Mouse (Mus musculus): ENCODE measurements around the gene Msantd2. TPM values are rescaled to one million over a fixed set of nuclear protein-coding genes. Genes with fewer than 3 reads are reported as not detected.
A peak's percentile ranks its signal among the peaks of the same experiment; 100 is the strongest.

Msantd2 gene
- polyA plus RNA-seq, 1 experiment from 2014 or later: 36.7 TPM

GRCm38 (mm10) chr9:37462764-37463163 lies 26.4 kb upstream of the Msantd2 start:
- Histone ChIP-seq H3K4me1 (peaks cover 12% of the 10 kb centered on the region), H3K9me3 (no peaks in the 10 kb centered on the region), H3K4me3 (no peak overlapping the region), H3K36me3 (replicated peaks) (no peaks in the 10 kb centered on the region), H3K27me3 (replicated peaks; ENCODE audit: low read depth, poor library complexity, severe bottlenecking) (peaks cover 67% of the 10 kb centered on the region), H3K27ac (replicated peaks) (no peak overlapping the region)
- WGBS: 15% methylated on average over 7 of the region's 7 CpGs
- DNase-seq (ENCODE audit: low spot score): no peak

- 67% methylated on average over 3 of the region's 3 CpGs for WGBS
- DNase-seq (ENCODE audit: low spot score): no peak
- H3K4me3 ChIP-seq: no peak overlapping the region
- no peak overlapping the region for H3K27ac ChIP-seq (replicated peaks)
- H3K27me3 ChIP-seq (replicated peaks; ENCODE audit: low read depth, poor library complexity, severe bottlenecking): no peaks in the 10 kb centered on the region
- H3K36me3 ChIP-seq (replicated peaks): no peaks in the 10 kb centered on the region
- no peaks in the 10 kb centered on the region for H3K9me3 ChIP-seq
- no peaks in the 10 kb centered on the region for H3K4me1 ChIP-seq
These were observed 15.5 kb upstream of the Msantd2 start for GRCm38 (mm10) chr9:37473611-37474125.

- H3K36me3 ChIP-seq (replicated peaks): no peaks in the 10 kb centered on the region
- H3K4me1 ChIP-seq: no peaks in the 10 kb centered on the region
- no peaks in the 10 kb centered on the region for H3K27me3 ChIP-seq (replicated peaks; ENCODE audit: low read depth, poor library complexity, severe bottlenecking)
- WGBS: 86% methylated on average over 7 of the region's 7 CpGs
- no peak overlapping the region for H3K4me3 ChIP-seq
- DNase-seq (ENCODE audit: low spot score): no peak
- no peak overlapping the region for H3K27ac ChIP-seq (replicated peaks)
- H3K9me3 ChIP-seq: no peaks in the 10 kb centered on the region
These were observed 14.2 kb upstream of the Msantd2 start for GRCm38 (mm10) chr9:37474923-37475322.

- WGBS: 66% methylated on average over 5 of the region's 5 CpGs
- Histone ChIP-seq H3K27ac (replicated peaks) (no peak overlapping the region), H3K36me3 (replicated peaks) (no peaks in the 10 kb centered on the region), H3K4me1 (peaks cover 15% of the 10 kb centered on the region), H3K9me3 (no peaks in the 10 kb centered on the region), H3K27me3 (replicated peaks; ENCODE audit: low read depth, poor library complexity, severe bottlenecking) (no peaks in the 10 kb centered on the region), H3K4me3 (no peak overlapping the region)
- DNase-seq (ENCODE audit: low spot score): no peak
These were observed 4.0 kb upstream of the Msantd2 start for GRCm38 (mm10) chr9:37485146-37485545.

DNA sequence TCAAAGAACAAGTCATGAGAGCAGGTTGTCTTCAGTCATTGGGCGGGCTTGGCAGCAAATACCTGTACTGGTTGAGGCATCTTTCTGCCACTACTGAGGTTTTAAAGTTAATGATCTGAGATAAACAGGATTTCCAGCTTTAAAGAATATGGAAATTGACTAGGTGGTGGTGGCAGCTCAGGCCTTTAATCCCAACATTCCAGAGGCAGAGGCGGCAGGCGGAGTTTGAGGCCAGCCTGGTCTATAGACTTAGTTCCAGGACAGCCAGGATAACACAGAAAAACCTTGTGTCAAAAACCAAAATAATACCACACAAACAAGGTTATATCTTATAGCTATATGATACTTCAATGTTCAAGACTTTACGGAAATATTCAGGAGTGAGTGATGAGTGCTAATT lies 1.1 kb upstream of the Msantd2 start:
- no peaks in the 10 kb centered on the region for H3K27me3 ChIP-seq (replicated peaks; ENCODE audit: low read depth, poor library complexity, severe bottlenecking)
- H3K9me3 ChIP-seq: no peaks in the 10 kb centered on the region
- H3K4me3 ChIP-seq: peak overlapping the region; percentile 77
- no peak for DNase-seq (ENCODE audit: low spot score)
- peaks cover 11% of the 10 kb centered on the region for H3K36me3 ChIP-seq (replicated peaks)
- peaks cover 28% of the 10 kb centered on the region for H3K4me1 ChIP-seq
- H3K27ac ChIP-seq (replicated peaks): peak overlapping the region; percentile 97
- WGBS: 34% methylated on average over 4 of the region's 4 CpGs

DNA sequence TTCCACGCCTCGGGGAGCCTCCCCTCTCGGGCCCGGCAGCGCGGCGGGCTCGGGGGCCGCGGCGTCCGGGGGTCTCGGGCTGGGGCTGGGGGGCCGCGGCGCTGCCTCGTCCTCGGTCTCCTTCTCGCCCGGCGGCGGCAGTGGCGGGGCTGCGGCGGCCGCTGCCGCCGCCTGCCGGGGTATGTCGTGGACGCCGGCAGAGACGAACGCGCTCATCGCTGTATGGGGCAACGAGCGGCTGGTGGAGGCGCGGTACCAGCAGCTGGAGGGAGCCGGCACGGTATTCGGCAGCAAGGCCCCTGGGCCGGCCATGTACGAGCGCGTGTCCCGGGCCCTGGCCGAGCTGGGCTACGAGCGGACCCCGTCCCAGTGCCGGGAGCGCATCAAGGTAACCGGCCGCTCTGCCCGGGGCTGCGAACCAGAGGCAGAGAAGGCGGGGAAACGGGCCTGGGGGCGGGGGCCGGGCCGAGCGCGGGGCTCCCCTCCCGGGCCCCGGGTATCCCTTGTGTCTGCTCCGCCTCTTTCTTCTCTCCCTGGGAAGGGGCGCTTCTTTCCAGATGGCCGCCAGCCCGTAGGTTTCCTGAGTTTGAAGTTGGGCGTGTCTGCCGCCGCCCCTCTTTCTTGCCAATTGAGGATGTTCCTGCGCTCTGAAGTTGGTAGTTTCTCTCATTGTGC lies 464 bp downstream of the Msantd2 start:
- no peaks in the 10 kb centered on the region for H3K9me3 ChIP-seq
- peaks cover 27% of the 10 kb centered on the region for H3K36me3 ChIP-seq (replicated peaks)
- DNase-seq (ENCODE audit: low spot score): peak; percentile 84
- peaks cover 28% of the 10 kb centered on the region for H3K4me1 ChIP-seq
- WGBS: under 1% methylated on average over 75 of the region's 75 CpGs
- H3K27me3 ChIP-seq (replicated peaks; ENCODE audit: low read depth, poor library complexity, severe bottlenecking): no peaks in the 10 kb centered on the region
- H3K4me3 ChIP-seq: peak overlapping the region; percentile 77
- peak overlapping the region; percentile 97 for H3K27ac ChIP-seq (replicated peaks)

GRCm38 (mm10) chr9:37495761-37496160 lies 6.6 kb downstream of the Msantd2 start:
- no peaks in the 10 kb centered on the region for H3K27me3 ChIP-seq (replicated peaks; ENCODE audit: low read depth, poor library complexity, severe bottlenecking)
- no peak for DNase-seq (ENCODE audit: low spot score)
- H3K4me1 ChIP-seq: peaks cover 6% of the 10 kb centered on the region
- no peak overlapping the region for H3K4me3 ChIP-seq
- whole genome bisulfite sequencing: 75% methylated on average over 3 of the region's 3 CpGs
- no peak overlapping the region for H3K27ac ChIP-seq (replicated peaks)
- peaks cover 48% of the 10 kb centered on the region for H3K36me3 ChIP-seq (replicated peaks)
- H3K9me3 ChIP-seq: no peaks in the 10 kb centered on the region

- H3K4me3 ChIP-seq: no peak overlapping the region
- H3K27ac ChIP-seq (replicated peaks): no peak overlapping the region
- no peaks in the 10 kb centered on the region for H3K9me3 ChIP-seq
- H3K27me3 ChIP-seq (replicated peaks; ENCODE audit: low read depth, poor library complexity, severe bottlenecking): no peaks in the 10 kb centered on the region
- H3K36me3 ChIP-seq (replicated peaks): peaks cover 48% of the 10 kb centered on the region
- DNase-seq (ENCODE audit: low spot score): no peak
- H3K4me1 ChIP-seq: peaks cover 1% of the 10 kb centered on the region; the same call in 1 of the 2 replicates
These were observed 7.2 kb downstream of the Msantd2 start for GRCm38 (mm10) chr9:37496325-37496724.

GRCm38 (mm10) chr9:37500201-37500600 lies 11.1 kb downstream of the Msantd2 start:
- no peak for DNase-seq (ENCODE audit: low spot score)
- Histone ChIP-seq H3K27ac (replicated peaks) (no peak overlapping the region), H3K27me3 (replicated peaks; ENCODE audit: low read depth, poor library complexity, severe bottlenecking) (no peaks in the 10 kb centered on the region), H3K4me3 (no peak overlapping the region), H3K4me1 (no peaks in the 10 kb centered on the region), H3K9me3 (no peaks in the 10 kb centered on the region), H3K36me3 (replicated peaks) (peaks cover 26% of the 10 kb centered on the region)
- WGBS: 79% methylated on average over 3 of the region's 3 CpGs

DNA sequence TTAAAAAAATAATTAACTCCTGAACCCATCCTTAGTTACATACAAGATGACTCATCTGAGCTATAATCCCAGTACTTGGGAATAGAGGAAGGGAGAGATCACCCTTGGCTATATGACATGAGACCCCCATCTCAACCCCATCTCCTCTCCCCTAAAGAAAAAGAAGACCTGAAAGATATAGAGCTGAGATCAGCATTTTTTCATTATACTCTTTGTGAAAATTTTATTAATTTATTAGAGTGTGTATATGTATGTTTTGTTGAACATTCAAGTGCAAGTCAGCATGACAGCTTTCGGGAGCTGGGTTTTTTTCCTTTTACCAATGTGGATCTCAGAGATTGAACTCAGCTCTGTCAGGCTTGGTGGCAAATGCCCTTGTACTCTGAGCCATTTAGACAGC lies 12.1 kb downstream of the Msantd2 start:
- Histone ChIP-seq H3K27ac (replicated peaks) (no peak overlapping the region), H3K9me3 (no peaks in the 10 kb centered on the region), H3K4me1 (no peaks in the 10 kb centered on the region), H3K36me3 (replicated peaks) (peaks cover 22% of the 10 kb centered on the region), H3K27me3 (replicated peaks; ENCODE audit: low read depth, poor library complexity, severe bottlenecking) (no peaks in the 10 kb centered on the region), H3K4me3 (no peak overlapping the region)
- 92% methylated on average over 1 of the region's 1 CpGs for WGBS
- DNase-seq (ENCODE audit: low spot score): no peak

DNA sequence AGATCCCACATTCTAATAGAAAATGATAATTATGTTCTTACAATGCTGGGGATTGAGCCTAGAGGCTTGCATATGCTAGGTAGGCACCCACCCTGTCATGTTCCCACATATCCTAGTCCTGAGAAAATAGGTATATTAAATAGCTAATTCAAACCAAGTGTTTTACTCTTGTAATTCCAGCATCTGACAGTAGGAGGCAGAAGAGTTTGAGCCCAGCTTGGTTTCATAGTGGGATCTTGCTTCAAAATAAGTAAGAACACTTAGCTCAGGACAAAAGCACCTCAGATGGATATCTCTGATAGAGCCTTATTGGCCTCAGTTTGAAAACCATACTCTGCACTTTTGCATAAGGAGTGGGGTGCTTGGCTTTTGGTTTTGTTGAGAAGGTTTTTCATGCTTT lies 15.2 kb downstream of the Msantd2 start:
- H3K36me3 ChIP-seq (replicated peaks): peaks cover 27% of the 10 kb centered on the region
- no peak for DNase-seq (ENCODE audit: low spot score)

DNA sequence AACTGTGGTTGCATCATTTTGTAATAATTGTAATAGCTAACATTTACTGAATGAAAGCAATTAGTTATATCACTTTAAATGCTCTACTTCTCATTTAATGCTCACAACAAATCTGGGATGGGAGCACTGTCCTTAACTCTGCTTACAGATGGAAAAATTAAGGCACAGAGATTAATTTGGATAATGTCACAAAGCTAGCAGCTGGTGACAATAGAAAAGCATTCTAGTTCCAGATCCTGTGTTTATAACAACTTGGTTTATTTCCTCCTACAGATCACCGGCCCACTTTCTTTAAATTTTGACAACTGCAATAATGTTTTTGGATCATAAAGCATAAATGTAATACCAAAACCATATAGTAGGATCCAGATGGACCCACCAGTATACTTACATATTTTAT lies 16.9 kb downstream of the Msantd2 start:
- peaks cover 18% of the 10 kb centered on the region for H3K36me3 ChIP-seq (replicated peaks)
- 94% methylated on average over 1 of the region's 1 CpGs for WGBS
- no peak for DNase-seq (ENCODE audit: low spot score)
- H3K4me3 ChIP-seq: no peak overlapping the region
- H3K27ac ChIP-seq (replicated peaks): no peak overlapping the region
- no peaks in the 10 kb centered on the region for H3K9me3 ChIP-seq
- no peaks in the 10 kb centered on the region for H3K4me1 ChIP-seq
- H3K27me3 ChIP-seq (replicated peaks; ENCODE audit: low read depth, poor library complexity, severe bottlenecking): no peaks in the 10 kb centered on the region

More for the DNA sequence above, 15.2 kb downstream of the Msantd2 start:
- H3K9me3 ChIP-seq: no peaks in the 10 kb centered on the region
- no peak overlapping the region for H3K4me3 ChIP-seq
- H3K4me1 ChIP-seq: no peaks in the 10 kb centered on the region
- H3K27ac ChIP-seq (replicated peaks): no peak overlapping the region
- no peaks in the 10 kb centered on the region for H3K27me3 ChIP-seq (replicated peaks; ENCODE audit: low read depth, poor library complexity, severe bottlenecking)

DNA sequence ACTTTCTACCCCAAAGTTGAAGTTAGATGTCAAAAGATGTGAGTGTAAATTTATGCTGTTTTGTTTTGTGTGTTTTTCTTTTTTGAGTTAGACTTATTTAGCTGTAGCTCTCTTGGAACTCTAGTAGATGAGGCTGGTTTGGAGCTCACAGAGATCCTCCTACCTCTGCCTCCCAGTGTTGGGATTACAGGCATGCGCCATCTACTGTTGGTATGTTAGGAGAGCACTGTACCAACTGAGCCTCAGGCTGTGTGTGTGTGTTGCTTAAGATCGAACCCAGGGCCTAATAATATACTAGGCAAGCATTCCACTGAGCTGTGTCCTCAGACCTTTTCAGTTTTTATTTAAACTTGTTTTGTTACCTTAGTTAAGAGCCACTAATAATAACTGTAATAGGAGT lies 23.0 kb downstream of the Msantd2 start:
- peaks cover 13% of the 10 kb centered on the region; the same call in 1 of the 2 replicates for H3K36me3 ChIP-seq (replicated peaks)
- WGBS: 93% methylated on average over 2 of the region's 2 CpGs
- no peak for DNase-seq (ENCODE audit: low spot score)
- H3K9me3 ChIP-seq: no peaks in the 10 kb centered on the region
- H3K4me3 ChIP-seq: no peak overlapping the region
- no peaks in the 10 kb centered on the region for H3K4me1 ChIP-seq
- no peaks in the 10 kb centered on the region for H3K27me3 ChIP-seq (replicated peaks; ENCODE audit: low read depth, poor library complexity, severe bottlenecking)
- no peak overlapping the region for H3K27ac ChIP-seq (replicated peaks)
